Mouse (Mus musculus) MEL (cell line): ENCODE data around the gene Ano10.

Experiments
- CHD2 ChIP-seq: IDR thresholded peaks from 2 replicates; pipeline ENCODE4 v1.6.1; 2011; ENCODE audit warnings: low read length, improper control_type of control experiment
- CTCF ChIP-seq, 3 experiments: IDR thresholded peaks in 2 of 3; conservative IDR thresholded peaks in 1 of 3; 2 replicates each; pipeline ENCODE4 v1.5.1; 2011 to 2012; ENCODE audit warnings: low read length in 3 of 3, low read depth in 2 of 3, mild to moderate bottlenecking in 2 of 3, improper control_type of control experiment in 1 of 3, inconsistent platforms in 1 of 3, mixed read lengths in 1 of 3, moderate library complexity in 1 of 3; ENCODE audit not compliant: control insufficient read depth in 1 of 3, insufficient read depth in 1 of 3, poor library complexity in 1 of 3, severe bottlenecking in 1 of 3
- GABPA ChIP-seq: IDR thresholded peaks from 2 replicates; pipeline ENCODE4 v1.6.1; 2012; ENCODE audit warnings: low read depth, mild to moderate bottlenecking, inconsistent platforms, low read length, improper control_type of control experiment, moderate library complexity
- GATA1 ChIP-seq: IDR thresholded peaks from 2 replicates; pipeline ENCODE4 v1.6.1; 2011; ENCODE audit warnings: low read depth, low read length, improper control_type of control experiment
- MYC ChIP-seq: IDR thresholded peaks from 2 replicates; pipeline ENCODE4 v1.6.1; 2011; ENCODE audit warnings: low read depth, mild to moderate bottlenecking, low read length, improper control_type of control experiment, moderate library complexity
- NELFE ChIP-seq: IDR thresholded peaks from 2 replicates; pipeline ENCODE4 v1.6.1; 2011; ENCODE audit warnings: low read depth, low read length, improper control_type of control experiment
- POLR2A ChIP-seq, 2 experiments: IDR thresholded peaks; 2 replicates each; pipeline ENCODE4 v1.6.1; 2011 to 2012; ENCODE audit warnings: low read length in 2 of 2, mild to moderate bottlenecking in 2 of 2, control low read depth in 1 of 2, improper control_type of control experiment in 1 of 2, low read depth in 1 of 2, moderate library complexity in 1 of 2; ENCODE audit not compliant: control insufficient read depth in 1 of 2, insufficient read depth in 1 of 2, poor library complexity in 1 of 2
- POLR2AphosphoS2 ChIP-seq: IDR thresholded peaks from 2 replicates; pipeline ENCODE4 v1.6.1; 2011; ENCODE audit warnings: low read length, improper control_type of control experiment
- RCOR1 ChIP-seq: IDR thresholded peaks from 2 replicates; pipeline ENCODE4 v1.6.1; 2012; ENCODE audit warnings: low read depth, mild to moderate bottlenecking, inconsistent platforms, low read length, improper control_type of control experiment
- ZMIZ1 ChIP-seq: IDR thresholded peaks from 2 replicates; pipeline ENCODE4 v1.6.1; 2012; ENCODE audit warnings: low read depth, mild to moderate bottlenecking, inconsistent platforms, low read length, improper control_type of control experiment, moderate library complexity
- ZNF384 ChIP-seq: IDR thresholded peaks from 2 replicates; pipeline ENCODE4 v1.6.1; 2012; ENCODE audit warnings: low read depth, mild to moderate bottlenecking, inconsistent platforms, low read length, improper control_type of control experiment

DNA sequence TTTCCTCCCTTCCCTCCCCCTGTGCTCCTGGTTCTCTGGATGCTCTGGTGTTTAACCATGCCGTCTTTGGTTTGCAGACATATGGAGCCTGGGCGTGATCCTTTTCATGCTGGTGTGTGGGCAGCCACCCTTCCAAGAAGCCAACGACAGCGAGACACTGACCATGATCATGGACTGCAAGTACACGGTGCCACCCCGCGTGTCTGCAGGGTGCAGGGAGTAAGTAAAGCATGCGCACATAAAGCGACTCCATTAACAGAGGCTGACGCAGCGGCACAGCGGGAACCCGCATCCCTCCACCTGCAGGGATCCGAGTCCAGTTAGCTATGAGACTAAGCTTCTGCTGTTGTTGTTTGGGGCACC is 137.2 kb downstream of the Ano10 start:
- TF ChIP-seq ZMIZ1 = no peak
- TF ChIP-seq CTCF (IDR thresholded peaks at IDR 0.05 in 2 of 3, conservative IDR thresholded peaks at IDR 0.05 in 1 of 3; ENCODE audit: control insufficient read depth in 1 of 3, insufficient read depth in 1 of 3, low read depth in 2 of 3, low read length in 3 of 3, poor library complexity in 1 of 3, severe bottlenecking in 1 of 3) = no peak
- TF ChIP-seq POLR2AphosphoS2 = no peak
- no peak for TF ChIP-seq MYC
- TF ChIP-seq RCOR1 = no peak
- TF ChIP-seq NELFE = no peak
- no peak for TF ChIP-seq GATA1
- no peak for TF ChIP-seq GABPA
- TF ChIP-seq CHD2 = no peak
- no peak for TF ChIP-seq POLR2A (IDR thresholded peaks at IDR 0.05; ENCODE audit: control insufficient read depth in 1 of 2, insufficient read depth in 1 of 2, low read depth in 1 of 2, low read length in 2 of 2, poor library complexity in 1 of 2)
- TF ChIP-seq ZNF384 = no peak
